Mouse (Mus musculus) heart, postnatal 0 days (tissue): Measurements from ENCODE around the gene Eapp. TPM values are rescaled to one million over a fixed set of nuclear protein-coding genes. Genes with fewer than 3 reads are reported as not detected.

Experiments used
- ATAC-seq: fragments of 200-750 bp; cut with Nextera tagmentation; 2 replicates; pipeline ENCODE4 v1.8.0; 2017; ENCODE audit warnings: low read depth, moderate number of reproducible peaks, moderate library complexity; ENCODE audit not compliant: insufficient read depth
- DNase-seq: peaks from one replicate; pipeline ENCODE4 v3.0.0-alpha.2; 2016; ENCODE audit warnings: low spot score
- H3K27ac ChIP-seq: fragments of 300-500 bp; sonication (generic); 2 replicates; pipeline ENCODE4 v1.5.1; 2014; ENCODE audit warnings: low read depth, mild to moderate bottlenecking
- H3K27me3 ChIP-seq: fragments of 300-500 bp; sonication (generic); 2 replicates; pipeline ENCODE4 v1.6.1; 2014; ENCODE audit warnings: low read length, mixed read lengths; ENCODE audit not compliant: control insufficient read depth, insufficient read depth
- H3K36me3 ChIP-seq: fragments of 300-500 bp; sonication (generic); replicated peaks from 2 replicates; pipeline ENCODE4 v1.6.1; 2014; ENCODE audit warnings: low read length, mixed read lengths; ENCODE audit not compliant: control insufficient read depth, insufficient read depth
- H3K4me1 ChIP-seq: fragments of 300-500 bp; sonication (generic); 2 replicates; pipeline ENCODE4 v1.6.1; 2014; ENCODE audit warnings: antibody characterized with exemption; ENCODE audit not compliant: control insufficient read depth, insufficient read depth
- H3K4me2 ChIP-seq: fragments of 300-500 bp; sonication (generic); 2 replicates; pipeline ENCODE4 v1.6.1; 2014; ENCODE audit warnings: low read depth, mild to moderate bottlenecking, low read length, moderate library complexity
- H3K4me3 ChIP-seq: fragments of 300-500 bp; sonication (generic); 2 replicates; pipeline ENCODE4 v1.5.1; 2014; ENCODE audit warnings: low read depth, low read length
- H3K9ac ChIP-seq: fragments of 300-500 bp; sonication (generic); replicated peaks from 2 replicates; pipeline ENCODE4 v1.6.1; 2014; ENCODE audit warnings: low read depth, low read length, mixed read lengths
- H3K9me3 ChIP-seq: fragments of 300-500 bp; sonication (generic); replicated peaks from 2 replicates; pipeline ENCODE4 v1.6.1; 2016; ENCODE audit warnings: low read length; ENCODE audit not compliant: control insufficient read depth
- CTCF ChIP-seq: IDR thresholded peaks from 2 replicates; pipeline ENCODE4 v1.5.1; 2016; ENCODE audit warnings: antibody characterized with exemption, control low read depth, low read depth
- EP300 ChIP-seq: IDR thresholded peaks from 2 replicates; pipeline ENCODE4 v1.6.1; 2016; ENCODE audit warnings: antibody characterized with exemption, low read depth
- WGBS: fragments of 180-500 bp; shearing (Covaris S2); extraction: QIAGEN DNeasy Blood & Tissue Kit; methylation state at CpG from one replicate; pipeline ENCODE4 v1.1.7; 2014; 5-methylcytosine and 5-hydroxymethylcytosine counted together
- polyA plus RNA-seq: library from polyadenylated mRNA; unstranded; fragments of >200 nt; fragmentation: Nextera tagmentation; extraction: Ambion mirVana; gene quantifications from 2 replicates; pipeline ENCODE4 v1.2.1, GENCODE M21; 2015
- total RNA-seq: library from RNA; depleted of rRNA; stranded (reverse); fragments of >200 nt; gene quantifications from 2 replicates; pipeline ENCODE4 v1.2.3, GENCODE M21; 2014; ENCODE audit warnings: low replicate concordance

Gene Eapp
- total and polyA plus RNA-seq, 2 experiments from 2014 or later: 4.4 to 61.4 TPM

- Histone ChIP-seq H3K9me3 (no peaks in the 10 kb centered on the region), H3K27ac (peak overlapping the region; percentile 12; the same call in 1 of the 2 replicates), H3K4me2 (no peak overlapping the region), H3K27me3 (no peaks in the 10 kb centered on the region), H3K36me3 (peaks cover 6% of the 10 kb centered on the region), H3K9ac (no peak overlapping the region), H3K4me1 (0 out of 2 replicates have a peak, but pooled peaks cover 4% of the 10 kb centered on the region), H3K4me3 (no peak overlapping the region)
- ATAC-seq: peak; percentile 25; the same call in 1 of the 2 replicates
- TF ChIP-seq EP300: no peak; the same call in 1 of the 2 replicates
- peak; percentile 10; the same call in 1 of the 2 replicates for TF ChIP-seq CTCF
- WGBS: 5% methylated on average over 7 of the region's 7 CpGs
- peak; percentile 27 for DNase-seq
Observed at GRCm38 (mm10) chr12:54697003-54697597, 1.4 kb upstream of the Eapp start.

DNA sequence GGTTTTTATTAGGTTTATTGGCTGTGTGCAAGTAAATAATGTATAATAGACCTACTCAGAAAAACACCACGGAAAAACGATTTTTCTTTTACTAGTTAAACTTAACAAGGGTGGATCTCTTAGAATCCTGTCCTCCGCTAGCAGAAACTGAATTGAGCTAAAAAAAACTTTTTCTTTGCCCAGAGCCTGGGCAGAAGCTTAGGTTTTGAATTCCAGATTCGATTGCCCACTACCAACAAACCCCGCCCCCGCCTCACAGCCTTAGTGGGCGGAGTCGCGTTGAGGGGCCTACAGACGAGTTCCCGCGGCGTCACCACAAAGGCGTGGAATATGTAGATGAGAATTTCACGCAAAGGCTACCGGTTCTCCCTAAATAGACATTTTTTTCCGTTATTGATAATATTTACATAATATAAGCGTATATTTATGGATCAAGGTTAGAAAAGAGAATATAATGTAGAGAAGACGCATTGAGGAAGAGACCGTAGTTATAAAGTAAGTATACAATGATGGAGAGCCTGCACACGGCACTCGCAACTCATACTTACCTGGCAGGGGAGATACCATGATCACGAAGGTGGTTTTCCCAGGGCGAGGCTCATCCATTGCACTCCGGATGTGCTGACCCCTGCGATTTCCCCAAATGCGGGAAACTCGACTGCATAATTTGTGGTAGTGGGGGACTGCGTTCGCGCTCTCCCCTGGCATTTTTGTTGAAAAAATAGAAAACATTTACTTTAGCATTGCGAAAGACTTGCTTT is 725 bp upstream of the Eapp start:
- H3K4me1 ChIP-seq: 0 out of 2 replicates have a peak, but pooled peaks cover 4% of the 10 kb centered on the region
- peak overlapping the region; percentile 81 for H3K4me2 ChIP-seq
- peak; percentile 88 for ATAC-seq
- DNase-seq: peak; percentile 96
- H3K27me3 ChIP-seq: no peaks in the 10 kb centered on the region
- H3K9ac ChIP-seq: peak overlapping the region; percentile 72
- peaks cover 13% of the 10 kb centered on the region for H3K36me3 ChIP-seq
- peak overlapping the region; percentile 99 for H3K27ac ChIP-seq
- under 1% methylated on average over 32 of the region's 32 CpGs for WGBS
- H3K4me3 ChIP-seq: peak overlapping the region; percentile 90
- H3K9me3 ChIP-seq: no peaks in the 10 kb centered on the region
- no peak for TF ChIP-seq CTCF
- peak; percentile 93 for TF ChIP-seq EP300

DNA sequence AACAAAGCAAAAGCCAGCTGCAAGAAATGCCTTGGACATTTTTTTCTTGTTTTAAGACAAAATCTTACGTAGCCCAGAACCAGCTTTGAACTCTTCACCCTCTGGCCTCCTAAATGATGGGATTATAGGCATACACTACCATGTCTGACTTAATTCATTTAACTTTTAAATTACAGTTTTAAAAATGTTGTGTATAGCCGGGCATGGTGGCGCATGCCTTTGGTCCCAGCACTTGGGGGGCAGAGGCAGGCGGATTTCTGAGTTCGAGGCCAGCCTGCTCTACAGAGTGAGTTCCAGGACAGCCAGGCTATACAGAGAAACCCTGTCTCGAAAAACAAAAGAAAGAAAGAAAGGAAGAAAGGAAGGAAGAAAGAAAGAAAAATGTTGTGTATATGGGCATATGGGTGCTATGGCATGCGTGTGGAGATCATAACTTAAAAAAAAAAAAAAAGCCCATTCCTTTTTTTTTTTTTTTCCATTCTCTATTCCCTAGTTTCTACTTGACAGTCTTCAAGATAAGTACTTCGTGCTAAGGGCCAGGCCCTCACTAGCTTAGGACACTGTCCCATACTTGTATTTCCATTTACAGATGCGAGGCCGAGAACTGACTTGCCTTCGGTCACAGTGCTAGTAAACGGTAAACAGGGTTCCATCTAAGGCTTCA is 718 bp downstream of the Eapp start:
- WGBS: 37% methylated on average over 12 of the region's 12 CpGs
- no peaks in the 10 kb centered on the region for H3K9me3 ChIP-seq
- no peak for ATAC-seq

DNA sequence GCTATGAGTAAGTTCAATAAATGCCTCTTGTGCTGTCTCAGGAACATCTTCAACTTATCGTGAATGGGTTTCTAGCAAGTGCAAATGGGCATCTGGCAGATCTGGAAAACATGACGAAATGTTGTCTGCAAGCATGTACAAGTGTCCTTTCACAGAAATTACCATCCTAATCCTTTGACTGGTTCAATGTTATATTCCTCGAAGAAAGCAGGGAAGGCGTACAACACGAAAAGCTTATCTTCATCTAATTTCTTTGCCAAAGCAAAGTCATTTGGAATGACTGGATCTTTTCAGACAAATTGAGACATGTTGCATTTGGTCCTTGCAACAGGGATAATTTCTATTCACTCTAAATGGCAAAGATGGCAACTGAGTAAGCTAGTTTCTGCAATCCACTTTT is 6.6 kb downstream of the Eapp start:
- TF ChIP-seq CTCF (no peak), EP300 (no peak)
- no peaks in the 10 kb centered on the region for H3K4me1 ChIP-seq
- H3K27me3 ChIP-seq: no peaks in the 10 kb centered on the region
- H3K9ac ChIP-seq: no peak overlapping the region
- ATAC-seq (no peak), DNase-seq (no peak)
- H3K9me3 ChIP-seq: no peaks in the 10 kb centered on the region
- no peak overlapping the region for H3K4me2 ChIP-seq
- no peak overlapping the region for H3K27ac ChIP-seq
- WGBS: 94% methylated on average over 5 of the region's 5 CpGs
- H3K36me3 ChIP-seq: peaks cover 64% of the 10 kb centered on the region
- no peak overlapping the region for H3K4me3 ChIP-seq

More for the DNA sequence above, 718 bp downstream of the Eapp start:
- no peaks in the 10 kb centered on the region for H3K27me3 ChIP-seq
- peak overlapping the region; percentile 99 for H3K27ac ChIP-seq
- H3K9ac ChIP-seq: peak overlapping the region; percentile 72
- DNase-seq: no peak
- H3K36me3 ChIP-seq: peaks cover 27% of the 10 kb centered on the region
- H3K4me3 ChIP-seq: peak overlapping the region; percentile 90
- peak overlapping the region; percentile 81 for H3K4me2 ChIP-seq
- 0 out of 2 replicates have a peak, but pooled peaks cover 4% of the 10 kb centered on the region for H3K4me1 ChIP-seq
- no peak for TF ChIP-seq CTCF
- TF ChIP-seq EP300: no peak

DNA sequence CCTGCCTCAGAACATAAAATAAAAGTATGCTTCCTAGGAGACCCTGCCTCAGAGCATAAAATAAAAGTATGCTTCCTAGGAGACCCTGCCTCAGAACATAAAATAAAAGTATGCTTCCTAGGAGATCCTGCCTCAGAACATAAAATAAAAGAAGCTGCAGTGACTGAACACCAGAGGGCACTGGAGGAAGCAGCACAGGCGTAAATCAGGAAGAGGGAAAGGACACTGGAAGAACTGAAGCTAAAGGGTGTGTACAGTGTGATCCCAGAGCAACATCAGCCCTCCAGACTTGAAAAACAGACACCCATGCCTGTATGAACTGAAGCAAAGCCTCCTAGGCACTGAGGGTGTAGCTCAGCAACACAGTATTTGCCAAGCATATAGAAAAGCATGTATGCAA is 12.5 kb downstream of the Eapp start:
- WGBS: 15% methylated on average over 1 of the region's 1 CpGs
- Histone ChIP-seq H3K4me3 (no peak overlapping the region), H3K27me3 (no peaks in the 10 kb centered on the region), H3K9ac (no peak overlapping the region), H3K4me1 (no peaks in the 10 kb centered on the region), H3K27ac (no peak overlapping the region), H3K4me2 (no peak overlapping the region), H3K36me3 (peaks cover 24% of the 10 kb centered on the region), H3K9me3 (no peaks in the 10 kb centered on the region)
- no peak for ATAC-seq
- TF ChIP-seq CTCF (peak; percentile 65), EP300 (no peak)
- peak; percentile 41 for DNase-seq
